Mouse (Mus musculus) intestine, postnatal 0 days (tissue): ENCODE measurements around the gene Fancd2. TPM values are rescaled to one million over a fixed set of nuclear protein-coding genes. Genes with fewer than 3 reads are reported as not detected.

ENCODE experiments used
- ATAC-seq: fragments of 200-750 bp; cut with Nextera tagmentation; 2 replicates; pipeline ENCODE4 v1.8.0; 2017; ENCODE audit warnings: mild to moderate bottlenecking, moderate TSS enrichment, moderate library complexity
- H3K27ac ChIP-seq: fragments of 300-500 bp; sonication (generic); 2 replicates; pipeline ENCODE4 v1.5.1; 2014; ENCODE audit warnings: mild to moderate bottlenecking, low read depth, low read length, moderate library complexity
- H3K27me3 ChIP-seq: fragments of 300-500 bp; sonication (generic); replicated peaks from 2 replicates; pipeline ENCODE4 v1.6.1; 2014; ENCODE audit warnings: low read length, mixed read lengths; ENCODE audit not compliant: control insufficient read depth, insufficient read depth
- H3K36me3 ChIP-seq: fragments of 300-500 bp; sonication (generic); 2 replicates; pipeline ENCODE4 v1.6.1; 2014; ENCODE audit warnings: mild to moderate bottlenecking, moderate library complexity; ENCODE audit not compliant: control insufficient read depth, insufficient read depth
- H3K4me1 ChIP-seq: fragments of 300-500 bp; sonication (generic); replicated peaks from 2 replicates; pipeline ENCODE4 v1.6.1; 2014; ENCODE audit warnings: antibody characterized with exemption, low read length, mixed read lengths; ENCODE audit not compliant: control insufficient read depth, insufficient read depth
- H3K4me2 ChIP-seq: fragments of 300-500 bp; sonication (generic); replicated peaks from 2 replicates; pipeline ENCODE4 v1.6.1; 2014; ENCODE audit warnings: low read depth, mild to moderate bottlenecking, moderate library complexity
- H3K4me3 ChIP-seq: fragments of 300-500 bp; sonication (generic); 2 replicates; pipeline ENCODE4 v1.5.1; 2014; ENCODE audit warnings: low read depth, low read length
- H3K9ac ChIP-seq: fragments of 300-500 bp; sonication (generic); 2 replicates; pipeline ENCODE4 v1.6.1; 2014; ENCODE audit warnings: mild to moderate bottlenecking, low read depth, low read length
- H3K9me3 ChIP-seq: fragments of 300-500 bp; sonication (generic); 2 replicates; pipeline ENCODE4 v1.6.1; 2016; ENCODE audit warnings: mixed run types; ENCODE audit not compliant: control insufficient read depth
- CTCF ChIP-seq: sonication (generic); IDR thresholded peaks from 2 replicates; pipeline ENCODE4 v1.5.1; 2016; ENCODE audit warnings: low read depth, mild to moderate bottlenecking, control low read depth, antibody characterized with exemption, moderate library complexity
- WGBS: fragments of 180-500 bp; shearing (Covaris S2); extraction: QIAGEN DNeasy Blood & Tissue Kit; methylation state at CpG from one replicate; pipeline ENCODE4 v1.1.7; 2014; 5-methylcytosine and 5-hydroxymethylcytosine counted together
- polyA plus RNA-seq: library from polyadenylated mRNA; unstranded; fragments of >200 nt; fragmentation: Nextera tagmentation; extraction: Ambion mirVana; gene quantifications from 2 replicates; pipeline ENCODE4 v1.2.1, GENCODE M21; 2015

Fancd2 gene
- polyA plus RNA-seq, 1 experiment from 2014 or later = 1.7 TPM

DNA sequence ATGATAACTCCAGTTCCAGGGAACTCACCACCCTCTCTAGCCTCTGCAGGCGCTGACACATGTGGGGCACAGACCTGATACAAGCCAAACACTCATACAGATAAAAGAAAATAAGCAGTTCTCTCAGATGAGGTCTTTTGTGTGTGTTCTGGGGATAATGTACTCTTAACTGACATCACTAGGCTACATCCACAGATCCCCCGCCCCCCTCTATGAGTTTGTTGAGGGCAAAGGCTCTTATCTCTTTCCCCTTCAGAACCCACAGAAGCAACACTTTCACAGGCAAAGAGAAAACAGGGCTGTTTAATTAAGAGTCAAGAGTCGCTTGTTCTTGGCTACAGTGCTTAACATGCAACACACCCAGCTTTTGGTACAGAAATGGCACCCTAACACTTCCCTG, 16.9 kb upstream of the Fancd2 start:
- 97% methylated on average over 3 of the region's 3 CpGs for WGBS
- Histone ChIP-seq H3K27me3 (no peaks in the 10 kb centered on the region), H3K4me2 (no peak overlapping the region), H3K9ac (no peak overlapping the region), H3K36me3 (peaks cover 63% of the 10 kb centered on the region), H3K4me3 (no peak overlapping the region), H3K4me1 (no peaks in the 10 kb centered on the region), H3K27ac (no peak overlapping the region), H3K9me3 (no peaks in the 10 kb centered on the region)
- no peak for TF ChIP-seq CTCF
- ATAC-seq = no peak

DNA sequence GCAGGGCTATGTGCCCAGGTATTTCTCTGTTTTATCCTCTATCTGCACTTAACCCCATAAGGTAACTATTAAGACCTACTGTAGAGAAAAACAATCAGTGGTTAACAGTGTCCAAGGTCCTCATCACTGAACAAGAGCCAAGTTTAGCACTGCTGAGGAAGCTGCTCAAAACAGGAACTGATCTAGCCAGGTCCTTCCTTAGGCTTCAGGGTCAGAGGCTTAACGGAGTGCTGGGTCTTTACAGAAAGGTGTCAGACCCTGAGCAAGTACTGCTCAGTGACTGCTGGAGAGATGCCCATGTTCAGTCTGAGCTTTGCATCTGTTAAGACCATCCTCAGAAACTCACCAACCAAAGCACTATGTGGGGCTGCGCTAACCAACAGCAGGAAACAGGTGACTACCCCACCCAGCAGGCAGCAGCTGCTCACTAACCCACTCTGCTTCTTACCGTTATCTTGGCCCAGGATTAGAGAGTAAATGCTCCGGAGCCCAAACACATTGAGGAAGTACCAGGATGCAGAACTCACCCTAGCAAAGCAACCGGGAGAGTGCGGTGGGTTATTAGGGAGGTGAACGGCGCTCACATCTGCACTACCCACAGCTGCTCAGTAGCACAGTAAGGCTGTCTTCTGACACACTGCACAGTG, 13.9 kb upstream of the Fancd2 start:
- Histone ChIP-seq H3K4me2 (no peak overlapping the region), H3K4me3 (no peak overlapping the region), H3K9me3 (no peaks in the 10 kb centered on the region), H3K27me3 (no peaks in the 10 kb centered on the region), H3K4me1 (no peaks in the 10 kb centered on the region), H3K36me3 (peaks cover 89% of the 10 kb centered on the region), H3K27ac (no peak overlapping the region), H3K9ac (no peak overlapping the region)
- no peak for ATAC-seq
- no peak for TF ChIP-seq CTCF
- WGBS = 87% methylated on average over 8 of the region's 8 CpGs

DNA sequence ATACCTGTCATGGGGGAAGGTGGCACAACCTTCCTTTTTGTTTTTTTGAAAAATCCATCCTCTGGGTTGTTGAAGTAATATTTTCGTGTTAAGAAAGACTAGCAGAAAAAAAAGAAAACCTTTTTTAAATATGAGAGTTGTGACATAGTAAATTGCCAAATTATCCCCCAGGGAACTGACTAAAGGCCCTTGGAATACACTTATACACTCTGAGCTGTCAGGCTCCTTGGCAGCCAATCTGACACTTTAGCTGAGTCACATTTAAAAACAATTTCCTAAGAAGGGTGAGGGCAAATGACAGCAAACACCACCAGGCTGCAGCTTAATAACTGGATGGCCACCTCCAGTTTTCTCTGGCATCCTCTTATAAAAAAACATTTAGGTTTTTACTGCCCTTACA, 9.2 kb upstream of the Fancd2 start:
- ATAC-seq = no peak
- Histone ChIP-seq H3K27ac (no peak overlapping the region), H3K4me3 (no peak overlapping the region), H3K36me3 (peaks cover 55% of the 10 kb centered on the region), H3K9me3 (no peaks in the 10 kb centered on the region), H3K4me1 (no peaks in the 10 kb centered on the region), H3K27me3 (no peaks in the 10 kb centered on the region), H3K9ac (no peak overlapping the region), H3K4me2 (no peak overlapping the region)
- TF ChIP-seq CTCF = no peak
- 69% methylated on average over 1 of the region's 1 CpGs for WGBS

DNA sequence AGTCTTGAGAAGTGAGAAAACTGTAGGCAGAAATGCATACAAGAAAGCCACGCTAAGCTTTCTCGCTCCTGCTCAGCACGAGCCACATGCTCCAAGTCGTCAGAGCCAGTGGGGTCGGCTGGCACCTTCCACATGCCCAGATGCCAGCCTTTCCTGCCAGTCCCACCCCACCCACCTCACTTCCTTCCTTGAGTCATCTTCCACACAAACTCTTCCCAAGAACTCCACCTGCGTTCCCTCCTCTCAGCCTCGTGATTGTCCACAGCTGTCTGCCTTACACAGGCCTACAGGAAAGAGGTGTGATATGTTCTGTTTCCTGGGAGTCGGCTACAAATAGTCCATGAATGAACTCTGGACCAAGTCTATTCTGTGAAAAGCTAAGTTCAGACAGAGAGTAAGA, 8.1 kb upstream of the Fancd2 start:
- Histone ChIP-seq H3K36me3 (peaks cover 44% of the 10 kb centered on the region), H3K4me2 (no peak overlapping the region), H3K27ac (no peak overlapping the region), H3K4me3 (no peak overlapping the region), H3K9ac (no peak overlapping the region), H3K27me3 (no peaks in the 10 kb centered on the region), H3K9me3 (no peaks in the 10 kb centered on the region), H3K4me1 (no peaks in the 10 kb centered on the region)
- no peak; the same call in 1 of the 2 replicates for ATAC-seq
- 71% methylated on average over 8 of the region's 8 CpGs for WGBS
- no peak for TF ChIP-seq CTCF

DNA sequence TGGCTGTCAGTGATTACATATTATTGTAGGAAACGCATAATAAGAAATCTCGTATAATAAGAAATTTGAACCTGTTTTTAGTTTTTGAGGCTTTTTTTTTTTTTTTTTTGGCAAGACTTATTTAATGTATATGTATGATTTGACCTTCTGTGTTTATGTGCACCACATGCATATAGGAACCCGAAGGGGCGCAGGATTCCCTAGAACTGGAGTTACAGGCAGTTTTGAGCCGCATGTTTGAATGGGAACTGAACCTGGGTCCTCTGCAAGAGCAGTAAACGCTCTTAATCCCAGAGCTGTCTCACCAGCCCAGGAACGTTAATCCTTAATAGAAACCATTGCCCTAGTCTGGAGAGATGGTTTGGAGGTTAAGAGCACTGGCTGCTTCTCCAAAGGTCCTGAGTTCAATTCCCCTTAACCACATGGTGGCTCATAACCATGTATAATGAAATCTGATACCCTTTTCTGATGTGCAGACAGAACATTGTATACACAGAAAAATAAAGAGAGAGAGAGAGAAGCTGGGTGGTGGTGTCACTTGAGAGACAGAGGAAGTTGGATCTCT, 440 bp downstream of the Fancd2 start:
- Histone ChIP-seq H3K9me3 (no peaks in the 10 kb centered on the region), H3K4me2 (peak overlapping the region; percentile 69), H3K4me3 (peak overlapping the region; percentile 93), H3K27me3 (no peaks in the 10 kb centered on the region), H3K36me3 (0 out of 2 replicates have a peak, but pooled peaks cover 6% of the 10 kb centered on the region), H3K4me1 (no peaks in the 10 kb centered on the region), H3K27ac (peak overlapping the region; percentile 57; the same call in 1 of the 2 replicates), H3K9ac (peak overlapping the region; percentile 81)
- no peak for ATAC-seq
- no peak for TF ChIP-seq CTCF
- 5% methylated on average over 7 of the region's 7 CpGs for WGBS

DNA sequence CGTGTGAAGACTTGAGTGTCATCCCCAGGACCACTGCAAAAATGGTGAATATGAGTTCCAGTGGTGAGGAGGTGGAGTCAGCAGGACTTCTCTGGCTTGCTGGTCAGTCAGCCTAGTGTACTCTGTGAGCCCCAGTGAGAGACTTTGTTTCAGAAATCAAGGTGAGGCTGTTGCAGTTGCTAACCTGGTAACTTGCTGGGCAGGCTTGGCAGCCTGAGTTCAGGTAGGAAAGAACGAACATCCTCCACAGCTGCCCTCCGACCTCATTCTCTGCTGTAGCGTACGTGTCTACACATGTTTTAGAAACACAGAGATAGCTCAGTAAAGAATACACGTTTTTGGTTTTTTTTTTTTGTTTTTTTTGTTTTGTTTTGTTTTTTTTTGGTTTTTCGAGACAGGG, 3.4 kb downstream of the Fancd2 start:
- ATAC-seq = no peak
- no peaks in the 10 kb centered on the region for H3K4me1 ChIP-seq
- WGBS = 78% methylated on average over 7 of the region's 7 CpGs
- H3K4me2 ChIP-seq = no peak overlapping the region
- no peak overlapping the region for H3K27ac ChIP-seq
- no peak for TF ChIP-seq CTCF
- H3K27me3 ChIP-seq = no peaks in the 10 kb centered on the region
- H3K4me3 ChIP-seq = no peak overlapping the region
- H3K9ac ChIP-seq = no peak overlapping the region
- no peaks in the 10 kb centered on the region for H3K9me3 ChIP-seq
- 0 out of 2 replicates have a peak, but pooled peaks cover 13% of the 10 kb centered on the region for H3K36me3 ChIP-seq
